Mouse (Mus musculus): ENCODE results near the gene Pla2g15.

Gene Pla2g15

GRCm38 (mm10) chr8:106149801-106150652 is at the start of gene Pla2g15:
Gene Pla2g15 (plus strand): TSS chr8:106150399.
- peak; percentile 94 for DNase-seq (ENCODE audit: low spot score)

GRCm38 (mm10) chr8:106102321-106102720 is 47.9 kb upstream of the Pla2g15 start:
- no peak for DNase-seq (ENCODE audit: low spot score)

- DNase-seq (ENCODE audit: low spot score): no peak
Observed at GRCm38 (mm10) chr8:106103888-106104287, 46.3 kb upstream of the Pla2g15 start.

- DNase-seq (ENCODE audit: low spot score): no peak
Observed at GRCm38 (mm10) chr8:106106193-106106592, 44.0 kb upstream of the Pla2g15 start.

GRCm38 (mm10) chr8:106108080-106108479 is 42.1 kb upstream of the Pla2g15 start:
- no peak for DNase-seq (ENCODE audit: low spot score)

- peak; percentile 29 for DNase-seq (ENCODE audit: low spot score)
Observed at GRCm38 (mm10) chr8:106108729-106109128, 41.5 kb upstream of the Pla2g15 start.

- no peak for DNase-seq (ENCODE audit: low spot score)
Observed at GRCm38 (mm10) chr8:106112041-106112440, 38.2 kb upstream of the Pla2g15 start.

- no peak for DNase-seq (ENCODE audit: low spot score)
Observed at GRCm38 (mm10) chr8:106112514-106112913, 37.7 kb upstream of the Pla2g15 start.

- DNase-seq (ENCODE audit: low spot score): peak; percentile 21
Observed at GRCm38 (mm10) chr8:106115897-106116296, 34.3 kb upstream of the Pla2g15 start.

- no peak for DNase-seq (ENCODE audit: low spot score)
Observed at GRCm38 (mm10) chr8:106123443-106123842, 26.8 kb upstream of the Pla2g15 start.

- no peak for DNase-seq (ENCODE audit: low spot score)
Observed at GRCm38 (mm10) chr8:106126055-106126454, 24.1 kb upstream of the Pla2g15 start.

- no peak for DNase-seq (ENCODE audit: low spot score)
Observed at GRCm38 (mm10) chr8:106127054-106127453, 23.1 kb upstream of the Pla2g15 start.

GRCm38 (mm10) chr8:106127882-106128410 is 22.3 kb upstream of the Pla2g15 start:
- peak; percentile 37 for DNase-seq (ENCODE audit: low spot score)

GRCm38 (mm10) chr8:106129232-106129930 is 20.8 kb upstream of the Pla2g15 start:
- DNase-seq (ENCODE audit: low spot score): peak; percentile 22

GRCm38 (mm10) chr8:106129997-106130396 is 20.2 kb upstream of the Pla2g15 start:
- DNase-seq (ENCODE audit: low spot score): no peak

- no peak for DNase-seq (ENCODE audit: low spot score)
Observed at GRCm38 (mm10) chr8:106130505-106130904, 19.7 kb upstream of the Pla2g15 start.

GRCm38 (mm10) chr8:106131021-106131420 is 19.2 kb upstream of the Pla2g15 start:
- DNase-seq (ENCODE audit: low spot score): peak; percentile 14

- no peak for DNase-seq (ENCODE audit: low spot score)
Observed at GRCm38 (mm10) chr8:106131488-106132222, 18.5 kb upstream of the Pla2g15 start.

GRCm38 (mm10) chr8:106132356-106132755 is 17.8 kb upstream of the Pla2g15 start:
- DNase-seq (ENCODE audit: low spot score): no peak

GRCm38 (mm10) chr8:106133526-106133925 is 16.7 kb upstream of the Pla2g15 start:
- peak; percentile 18 for DNase-seq (ENCODE audit: low spot score)

- DNase-seq (ENCODE audit: low spot score): no peak
Observed at GRCm38 (mm10) chr8:106133946-106134345, 16.3 kb upstream of the Pla2g15 start.
